Mouse (Mus musculus) ES-Bruce4 (cell line): ENCODE results near the gene Fancg. TPM values are rescaled to one million over a fixed set of nuclear protein-coding genes. Genes with fewer than 3 reads are reported as not detected.

Experiments used
- H3K27ac ChIP-seq: 2 replicates; pipeline ENCODE4 v1.5.1; 2012; ENCODE audit warnings: low read length, inconsistent platforms; ENCODE audit not compliant: insufficient read depth
- H3K27me3 ChIP-seq: 2 replicates; pipeline ENCODE4 v1.6.1; 2012; ENCODE audit warnings: mild to moderate bottlenecking, low read length, inconsistent platforms; ENCODE audit not compliant: control insufficient read depth, poor library complexity, insufficient read depth, severe bottlenecking
- H3K36me3 ChIP-seq: 2 replicates; pipeline ENCODE4 v1.6.1; 2012; ENCODE audit warnings: inconsistent platforms, mild to moderate bottlenecking, low read length, moderate library complexity; ENCODE audit not compliant: control insufficient read depth, poor library complexity, insufficient read depth, severe bottlenecking
- H3K4me1 ChIP-seq: one replicate; pipeline ENCODE4 v1.8.1; 2011; ENCODE audit warnings: low read length; ENCODE audit not compliant: control insufficient read depth, insufficient read depth
- H3K4me3 ChIP-seq: 2 replicates; pipeline ENCODE4 v1.5.1; 2011; ENCODE audit warnings: low read depth, mild to moderate bottlenecking, low read length
- H3K9ac ChIP-seq: 2 replicates; pipeline ENCODE4 v1.6.1; 2012; ENCODE audit warnings: low read depth, mild to moderate bottlenecking, inconsistent platforms; ENCODE audit not compliant: poor library complexity, severe bottlenecking
- H3K9me3 ChIP-seq: replicated peaks from 2 replicates; pipeline ENCODE4 v1.6.1; 2012; ENCODE audit warnings: mild to moderate bottlenecking, low read length, inconsistent platforms; ENCODE audit not compliant: control insufficient read depth, poor library complexity, insufficient read depth, severe bottlenecking
- CTCF ChIP-seq: IDR thresholded peaks from one replicate; pipeline ENCODE4 v1.8.1; 2011; ENCODE audit warnings: low read depth, low read length
- EP300 ChIP-seq: IDR thresholded peaks from 2 replicates; pipeline ENCODE4 v1.6.1; 2011; ENCODE audit warnings: low read depth, low read length; ENCODE audit not compliant: insufficient read depth
- POLR2A ChIP-seq: IDR thresholded peaks from one replicate; pipeline ENCODE4 v1.8.1; 2011; ENCODE audit warnings: low read length; ENCODE audit not compliant: insufficient read depth
- polyA plus RNA-seq: library from polyadenylated mRNA; stranded (reverse); fragments of >200 nt; gene quantifications from 2 replicates; pipeline ENCODE4 v1.2.4, GENCODE M21; 2011; ENCODE audit warnings: low read depth; ENCODE audit not compliant: missing spikeins, insufficient read depth, insufficient read length

The Fancg gene
- polyA plus RNA-seq, 1 experiment, result 12.8 TPM

DNA sequence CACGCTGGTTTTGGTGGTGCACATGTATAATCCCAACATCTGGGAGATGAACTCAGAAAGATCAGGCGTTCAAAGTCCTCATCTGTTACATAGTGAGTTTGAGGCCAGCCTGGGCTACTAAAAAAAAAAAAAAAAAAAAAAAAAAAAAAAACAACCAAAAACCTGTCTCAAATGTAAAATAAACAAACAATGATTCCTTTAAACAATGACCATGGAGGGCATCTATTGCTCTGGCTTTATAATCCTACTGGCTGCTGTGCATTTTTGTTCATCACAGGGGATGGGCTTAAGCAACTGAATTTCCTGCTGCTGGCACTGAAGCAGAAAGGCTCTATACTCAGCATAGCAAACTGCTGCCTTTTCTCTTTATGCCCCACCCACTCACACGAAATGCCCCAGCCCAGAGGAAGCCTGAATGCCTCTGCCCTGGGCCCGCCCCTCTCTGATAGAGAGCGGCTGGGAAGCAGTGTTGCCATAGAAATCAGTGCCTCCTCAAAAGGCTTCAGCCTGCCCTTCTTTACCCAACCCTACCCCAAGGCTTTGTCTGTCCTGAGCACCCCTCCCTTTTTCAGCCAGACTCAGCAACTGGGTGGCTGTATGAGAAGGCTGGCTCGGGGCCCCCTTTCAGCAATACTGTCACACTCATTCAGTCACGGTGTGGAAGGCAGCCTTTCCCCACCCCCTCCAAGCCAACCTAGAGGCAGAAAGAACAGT, 33.5 kb upstream of the Fancg start:
- Histone ChIP-seq H3K27ac (peak overlapping the region; percentile 58), H3K9me3 (no peaks in the 10 kb centered on the region), H3K4me3 (no peak overlapping the region), H3K27me3 (no peaks in the 10 kb centered on the region), H3K9ac (no peak overlapping the region), H3K36me3 (no peaks in the 10 kb centered on the region), H3K4me1 (no peaks in the 10 kb centered on the region)
- TF ChIP-seq CTCF (no peak), EP300 (no peak), POLR2A (no peak)

DNA sequence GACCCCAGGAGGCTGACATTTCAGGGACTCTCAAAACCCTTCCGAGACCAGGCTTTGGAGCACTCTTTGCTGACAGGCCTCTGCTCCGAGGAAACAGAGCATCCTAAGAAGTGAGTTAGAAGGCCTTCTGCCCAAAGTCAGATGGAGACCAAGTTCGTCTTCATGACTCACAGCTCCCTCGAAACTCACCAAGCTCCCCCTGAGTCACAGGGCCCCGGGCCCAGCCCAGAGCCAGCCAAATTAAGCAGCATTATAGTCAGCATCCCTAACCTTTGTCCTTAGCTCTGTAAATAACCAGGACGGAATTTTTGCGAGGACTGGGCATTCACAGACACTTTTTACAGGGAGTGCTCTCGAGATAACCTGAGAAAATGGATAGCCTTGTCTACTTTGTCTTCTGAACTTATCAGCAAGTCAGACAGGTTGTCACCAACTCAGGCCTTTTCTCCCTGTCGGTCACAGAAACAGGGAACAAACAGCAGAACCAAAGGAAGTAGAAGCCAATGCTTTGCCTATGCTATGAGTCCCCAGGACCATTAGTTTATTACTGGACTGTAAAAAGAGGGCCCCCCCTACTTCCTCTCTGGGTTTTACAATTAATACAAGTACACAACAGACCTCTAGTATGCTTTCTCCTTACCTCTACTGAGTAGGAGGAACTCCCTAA, 30.7 kb upstream of the Fancg start:
- Histone ChIP-seq H3K9me3 (no peaks in the 10 kb centered on the region), H3K9ac (no peak overlapping the region), H3K4me1 (no peaks in the 10 kb centered on the region), H3K36me3 (no peaks in the 10 kb centered on the region), H3K27ac (no peak overlapping the region), H3K27me3 (no peaks in the 10 kb centered on the region), H3K4me3 (no peak overlapping the region)
- TF ChIP-seq EP300 (no peak), POLR2A (no peak), CTCF (no peak)

DNA sequence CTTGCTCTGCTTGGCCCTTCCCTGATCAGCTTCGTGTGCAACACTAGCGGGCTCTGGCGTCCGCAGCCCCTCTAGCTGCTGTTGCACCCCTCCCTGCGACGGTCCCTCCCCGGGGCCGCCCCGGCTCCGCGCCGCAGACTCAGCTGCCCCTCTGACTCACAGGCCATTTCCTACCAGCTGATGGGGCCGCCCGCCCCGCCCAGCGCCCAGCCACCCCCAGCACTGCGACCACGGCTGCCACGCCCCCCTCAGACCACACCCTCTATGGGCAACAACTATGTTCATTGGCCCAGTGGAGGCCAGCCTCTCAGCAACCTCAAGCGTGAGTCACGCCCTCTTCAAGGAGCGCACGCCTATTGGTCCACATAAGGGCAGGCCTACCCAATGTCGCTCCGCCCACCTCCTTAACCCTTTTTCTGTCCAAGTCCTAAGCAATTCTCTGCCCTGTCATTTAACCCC, 29.8 kb upstream of the Fancg start:
- Histone ChIP-seq H3K27me3 (no peaks in the 10 kb centered on the region), H3K4me3 (peak overlapping the region; percentile 80), H3K27ac (no peak overlapping the region), H3K9ac (peak overlapping the region; percentile 69), H3K9me3 (no peaks in the 10 kb centered on the region), H3K36me3 (no peaks in the 10 kb centered on the region), H3K4me1 (no peaks in the 10 kb centered on the region)
- no peak for TF ChIP-seq POLR2A
- TF ChIP-seq CTCF, result no peak
- no peak for TF ChIP-seq EP300

DNA sequence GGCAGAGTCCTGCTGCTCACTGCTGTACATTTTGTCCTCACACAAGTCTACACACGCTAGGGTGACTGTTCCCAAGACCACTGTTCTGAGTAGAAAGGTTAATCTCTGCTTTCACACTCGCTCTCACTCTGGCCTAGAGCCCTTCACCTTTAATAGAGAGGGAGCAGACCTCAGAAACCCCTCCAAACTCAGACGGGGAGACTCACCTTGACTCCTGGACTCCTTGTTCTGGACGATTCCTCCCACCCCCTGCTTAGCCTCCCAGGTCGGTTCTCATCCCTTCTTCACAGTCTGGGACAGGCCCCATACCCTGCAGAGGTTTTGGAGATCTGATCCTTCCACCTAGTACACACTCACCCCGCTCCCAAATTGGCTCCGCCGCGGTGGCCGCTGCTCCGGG, 29.3 kb upstream of the Fancg start:
- no peaks in the 10 kb centered on the region for H3K9me3 ChIP-seq
- H3K4me1 ChIP-seq, result no peaks in the 10 kb centered on the region
- H3K4me3 ChIP-seq, result peak overlapping the region; percentile 80
- H3K27ac ChIP-seq, result no peak overlapping the region
- no peaks in the 10 kb centered on the region for H3K27me3 ChIP-seq
- no peak for TF ChIP-seq CTCF
- TF ChIP-seq EP300, result no peak
- no peak for TF ChIP-seq POLR2A
- H3K36me3 ChIP-seq, result no peaks in the 10 kb centered on the region
- H3K9ac ChIP-seq, result peak overlapping the region; percentile 69

DNA sequence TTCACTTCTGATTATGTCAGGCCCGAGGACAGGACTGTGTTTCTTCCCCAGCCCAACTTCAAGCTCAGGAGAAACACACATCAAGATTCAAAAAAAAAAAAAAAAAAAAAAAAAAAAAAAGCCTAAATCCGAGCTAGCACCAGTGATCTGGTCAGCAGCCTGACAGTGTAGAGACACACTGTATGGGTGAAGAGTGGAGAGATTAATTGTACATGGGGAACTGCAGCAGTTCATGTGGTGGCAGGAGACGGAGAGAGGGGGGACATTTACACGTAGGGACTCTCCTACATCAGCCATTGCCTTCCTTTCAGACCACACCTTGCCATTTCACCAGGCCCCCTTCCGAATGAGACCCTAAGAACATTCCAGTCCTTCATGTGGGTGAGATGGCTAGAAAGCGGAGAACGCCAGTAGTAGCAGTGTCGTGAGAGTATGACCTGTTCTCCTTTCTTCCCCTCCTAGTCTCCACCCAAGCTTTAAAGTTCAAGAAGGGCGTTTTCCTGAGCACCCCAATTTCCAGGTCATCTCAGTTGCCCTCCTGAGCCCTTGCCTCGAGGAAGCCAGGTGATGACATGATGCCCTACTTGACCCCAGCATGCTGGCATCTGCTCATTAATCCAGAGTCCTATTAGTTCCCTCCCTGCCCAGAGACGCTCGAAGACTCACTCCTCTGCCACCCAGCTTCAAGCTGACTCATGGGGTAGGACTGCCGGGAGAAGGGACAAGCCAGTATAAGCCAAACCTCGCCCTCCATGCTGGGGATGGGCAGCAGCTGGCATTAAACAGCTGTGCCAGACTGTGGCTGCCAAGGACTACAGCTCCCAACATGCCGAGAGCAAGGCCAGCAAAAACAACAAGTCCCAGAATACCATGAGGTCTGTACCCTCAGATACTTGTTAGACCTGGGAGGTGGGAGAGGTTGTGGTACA, 28.5 kb upstream of the Fancg start:
- Histone ChIP-seq H3K9me3 (no peaks in the 10 kb centered on the region), H3K36me3 (no peaks in the 10 kb centered on the region), H3K4me1 (no peaks in the 10 kb centered on the region), H3K27ac (no peak overlapping the region), H3K9ac (no peak overlapping the region), H3K4me3 (no peak overlapping the region), H3K27me3 (no peaks in the 10 kb centered on the region)
- TF ChIP-seq EP300 (no peak), POLR2A (no peak), CTCF (no peak)
